Comparison of ENCODE assay signal across 11 mouse cellular contexts in the genomic region with DNA sequence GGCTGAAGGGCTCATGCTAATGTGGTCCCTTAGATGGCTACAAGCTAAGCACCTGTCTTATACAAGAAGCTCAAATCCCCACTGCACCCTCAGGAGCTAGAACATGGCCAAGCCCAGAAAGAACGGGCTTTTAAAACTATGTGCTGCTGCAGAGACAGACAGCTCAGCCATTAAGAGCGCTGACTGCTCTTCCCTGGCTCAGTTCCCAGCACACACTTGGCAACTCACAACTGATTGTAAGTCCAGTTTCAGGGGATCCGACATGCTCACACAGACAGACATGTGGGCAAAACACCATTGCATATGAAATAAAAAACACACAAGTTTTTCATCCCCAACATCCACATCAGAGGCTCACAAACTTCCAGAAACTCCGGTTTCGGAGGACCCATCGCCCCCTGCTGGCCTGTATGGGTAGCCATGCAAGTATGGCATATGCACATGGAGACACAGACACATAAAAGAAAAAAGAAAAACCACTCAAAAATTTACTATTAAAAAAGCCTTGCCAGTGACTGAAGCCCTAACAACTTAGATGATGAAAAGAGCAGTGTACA.
DNase-seq lines count a peak whose midpoint lies in the region; ATAC-seq lines count a peak whose summit lies in the region.
"Had no signal": no experiment of that assay in that cellular context is flagged by ENCODE, and none has a peak within 500 bp of the region (broad histone marks: within the 10 kb centered on the region; RNA-seq: fewer than 3 reads in every experiment).

No protein-coding gene starts in this region.

- no peak overlapping the region for H3K4me3 ChIP-seq in kidney, embryonic 14.5 days (ENCODE audit: low read length)
- H3K4me3 ChIP-seq: embryonic facial prominence, embryonic 10.5 days; lung, embryonic 15.5 days; neural tube, embryonic 12.5 days had no signal

- no peak overlapping the region for H3K27ac ChIP-seq in kidney, embryonic 14.5 days (ENCODE audit: low read depth, low read length)
- H3K27ac ChIP-seq: lung, embryonic 15.5 days; neural tube, embryonic 12.5 days had no signal

- H3K27me3 ChIP-seq in kidney, embryonic 14.5 days (ENCODE audit: control insufficient read depth, insufficient read depth, low read length): no peaks in the 10 kb centered on the region
- H3K27me3 ChIP-seq: lung, embryonic 15.5 days; neural tube, embryonic 12.5 days had no signal

- no peak for ATAC-seq in kidney, embryonic 14.5 days (ENCODE audit: low FRiP score, low TSS enrichment)

- H3K4me2 ChIP-seq in kidney, embryonic 14.5 days (replicated peaks; ENCODE audit: low read depth, low read length): no peak overlapping the region
- H3K4me2 ChIP-seq: lung, embryonic 15.5 days; neural tube, embryonic 12.5 days had no signal

- peak; percentile 29 for DNase-seq in adrenal gland, postnatal 25 days
- DNase-seq in adrenal gland, adult 8-10 months: no peak
- peak; percentile 64 for DNase-seq in kidney, postnatal 10 days
- peak; percentile 37 for DNase-seq in thymus, postnatal 14 days
- DNase-seq in thymus, postnatal 25 days: no peak
- DNase-seq in urinary bladder, postnatal 36 days (ENCODE audit: low spot score in 2 of 2): no peak
- no peak for DNase-seq in spleen, postnatal 14 days (ENCODE audit: low spot score in 2 of 2)

- H3K9me3 ChIP-seq in kidney, embryonic 14.5 days (ENCODE audit: control insufficient read depth, low read length): no peaks in the 10 kb centered on the region
- H3K9me3 ChIP-seq: embryonic facial prominence, embryonic 10.5 days; lung, embryonic 15.5 days; neural tube, embryonic 12.5 days had no signal

- peaks cover 30% of the 10 kb centered on the region for H3K4me1 ChIP-seq in kidney, embryonic 14.5 days (ENCODE audit: control insufficient read depth, insufficient read depth, low read length)

- no peaks in the 10 kb centered on the region for H3K36me3 ChIP-seq in kidney, embryonic 14.5 days (ENCODE audit: control insufficient read depth, insufficient read depth, low read length)
- H3K36me3 ChIP-seq: embryonic facial prominence, embryonic 10.5 days; lung, embryonic 15.5 days; neural tube, embryonic 12.5 days had no signal

- H3K9ac ChIP-seq in kidney, embryonic 14.5 days (ENCODE audit: low read depth, low read length): no peak overlapping the region
- H3K9ac ChIP-seq: lung, embryonic 15.5 days; neural tube, embryonic 12.5 days had no signal

- WGBS in kidney, embryonic 14.5 days: 85% methylated on average over 6 of the region's 6 CpGs

Comparison
In these comparisons a context has a peak if more than half of its experiments do, and no peak if none do; other contexts are left out.
1. DNase-seq: peak in adrenal gland, postnatal 25 days (single experiment), kidney, postnatal 10 days (single experiment) and thymus, postnatal 14 days (single experiment); none in adrenal gland, adult 8-10 months (single experiment), thymus, postnatal 25 days (single experiment), urinary bladder, postnatal 36 days (0 of 2) and spleen, postnatal 14 days (0 of 2).